Mouse (Mus musculus) urinary bladder, postnatal 10 days (tissue): ENCODE data around the gene Tapbpl.

ENCODE experiments used
- DNase-seq: peaks from one replicate; pipeline ENCODE4 v3.0.0; 2022; ENCODE audit warnings: low spot score

Tapbpl gene

GRCm38 (mm10) chr6:125239547-125239946 lies 7.9 kb upstream of the Tapbpl start:
- no peak for DNase-seq

GRCm38 (mm10) chr6:125238396-125238795 lies 6.7 kb upstream of the Tapbpl start:
- DNase-seq, result no peak

GRCm38 (mm10) chr6:125237421-125237820 lies 5.8 kb upstream of the Tapbpl start:
- no peak for DNase-seq

GRCm38 (mm10) chr6:125236782-125237181 lies 5.1 kb upstream of the Tapbpl start, which contains the start of gene Cd27:
Cd27 (minus strand) TSS chr6:125237010.
- DNase-seq, result no peak

GRCm38 (mm10) chr6:125236341-125236740 lies 4.7 kb upstream of the Tapbpl start:
- no peak for DNase-seq

GRCm38 (mm10) chr6:125234520-125234828 lies 2.8 kb upstream of the Tapbpl start:
- DNase-seq, result no peak

- DNase-seq, result no peak
These were observed 2.3 kb upstream of the Tapbpl start for GRCm38 (mm10) chr6:125233816-125234519.

- DNase-seq, result no peak
These were observed 856 bp upstream of the Tapbpl start for GRCm38 (mm10) chr6:125232516-125232915.

- no peak for DNase-seq
These were observed 381 bp upstream of the Tapbpl start for GRCm38 (mm10) chr6:125232045-125232437.

GRCm38 (mm10) chr6:125230571-125230970 lies 1.1 kb downstream of the Tapbpl start:
- DNase-seq, result no peak

- no peak for DNase-seq
These were observed 6.0 kb downstream of the Tapbpl start for GRCm38 (mm10) chr6:125225518-125226115.

- DNase-seq, result no peak
These were observed 9.1 kb downstream of the Tapbpl start for GRCm38 (mm10) chr6:125222577-125222976.

GRCm38 (mm10) chr6:125222146-125222545 lies 9.5 kb downstream of the Tapbpl start:
- no peak for DNase-seq

GRCm38 (mm10) chr6:125221115-125221745 lies 10.4 kb downstream of the Tapbpl start:
- DNase-seq, result no peak

- no peak for DNase-seq
These were observed 12.7 kb downstream of the Tapbpl start for GRCm38 (mm10) chr6:125218963-125219362.

GRCm38 (mm10) chr6:125217899-125218298 lies 13.8 kb downstream of the Tapbpl start:
- no peak for DNase-seq

GRCm38 (mm10) chr6:125216898-125217297 lies 14.8 kb downstream of the Tapbpl start:
- no peak for DNase-seq

GRCm38 (mm10) chr6:125215148-125215954 lies 16.3 kb downstream of the Tapbpl start, which contains the start of gene Vamp1:
Vamp1 (plus strand) TSS chr6:125215551.
- DNase-seq, result peak; percentile 72

GRCm38 (mm10) chr6:125213715-125214114 lies 17.9 kb downstream of the Tapbpl start:
- no peak for DNase-seq

- no peak for DNase-seq
These were observed 18.5 kb downstream of the Tapbpl start for GRCm38 (mm10) chr6:125213129-125213528.

- no peak for DNase-seq
These were observed 19.0 kb downstream of the Tapbpl start for GRCm38 (mm10) chr6:125212621-125213020.

GRCm38 (mm10) chr6:125210436-125210835 lies 21.2 kb downstream of the Tapbpl start:
- no peak for DNase-seq

- no peak for DNase-seq
These were observed 34.5 kb downstream of the Tapbpl start for GRCm38 (mm10) chr6:125197166-125197565.
